Mouse (Mus musculus): ENCODE data around the gene Zfp988. TPM values are rescaled to one million over a fixed set of nuclear protein-coding genes. Genes with fewer than 3 reads are reported as not detected.
"Not testable (repeated sequence)": the region's sequence is repeated elsewhere in the genome, so short reads cannot be mapped to it uniquely, and the experiment has no call there.

Zfp988 gene
- polyA plus RNA-seq, 1 experiment from 2014 or later = 0.32 TPM

DNA sequence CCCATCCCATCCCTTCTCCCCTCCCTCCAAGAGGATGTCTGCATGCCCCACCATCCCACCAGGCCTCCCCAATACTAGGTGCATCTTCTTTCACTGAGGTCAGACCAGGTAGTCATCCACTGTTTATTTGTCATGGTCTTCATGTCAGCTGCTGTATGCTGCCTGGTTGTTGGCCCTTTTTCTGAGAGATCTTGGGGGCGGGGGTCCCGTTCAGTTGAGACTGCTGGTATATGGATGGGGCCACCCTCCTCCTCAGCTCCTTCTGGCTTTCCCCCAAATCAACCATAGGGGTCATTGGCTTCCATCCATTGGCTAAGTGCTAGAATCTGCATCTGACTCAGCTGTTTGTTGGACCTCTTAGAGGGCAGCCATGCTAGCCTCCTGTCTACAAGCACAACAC lies 64.1 kb downstream of the Zfp988 start:
- not testable (repeated sequence) for H3K4me3 ChIP-seq (ENCODE audit: low read length); H3K9me3 ChIP-seq (ENCODE audit: control insufficient read depth, low read length); H3K4me1 ChIP-seq (ENCODE audit: control insufficient read depth, insufficient read depth, low read length); H3K9ac ChIP-seq (ENCODE audit: low read depth, low read length); H3K27me3 ChIP-seq (ENCODE audit: control insufficient read depth, insufficient read depth, low read length); H3K36me3 ChIP-seq (ENCODE audit: control insufficient read depth, insufficient read depth, low read length); H3K27ac ChIP-seq (ENCODE audit: low read depth, low read length); H3K4me2 ChIP-seq (replicated peaks; ENCODE audit: low read depth, low read length)
- ATAC-seq (ENCODE audit: low FRiP score, low TSS enrichment) = peak; percentile 66
- no CpG with 5 or more reads among the region's 2 CpGs for WGBS

DNA sequence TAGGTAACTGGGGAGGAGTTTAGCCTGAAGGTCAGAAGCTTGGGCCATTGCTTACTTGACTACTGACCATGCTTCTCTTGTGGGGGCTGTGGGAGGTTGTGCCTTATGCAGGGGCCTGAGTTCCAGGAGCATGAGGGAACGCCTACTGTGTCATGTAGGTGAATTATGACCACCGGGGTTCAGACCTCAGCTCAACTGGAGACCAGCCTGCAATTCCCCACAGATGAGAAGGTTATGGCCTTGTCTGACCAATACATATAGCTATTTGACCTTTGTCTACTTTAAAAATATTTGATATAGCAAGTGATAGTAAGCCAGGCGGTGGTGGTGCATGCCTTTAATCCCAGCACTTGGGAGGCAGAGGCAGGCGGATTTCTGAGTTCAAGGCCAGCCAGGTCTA lies 77.7 kb downstream of the Zfp988 start:
- not testable (repeated sequence) for H3K27me3 ChIP-seq (ENCODE audit: control insufficient read depth, insufficient read depth, low read length); H3K9me3 ChIP-seq (ENCODE audit: control insufficient read depth, low read length); ATAC-seq (ENCODE audit: low FRiP score, low TSS enrichment); H3K36me3 ChIP-seq (ENCODE audit: control insufficient read depth, insufficient read depth, low read length); H3K4me2 ChIP-seq (replicated peaks; ENCODE audit: low read depth, low read length); H3K4me3 ChIP-seq (ENCODE audit: low read length); H3K27ac ChIP-seq (ENCODE audit: low read depth, low read length); H3K4me1 ChIP-seq (ENCODE audit: control insufficient read depth, insufficient read depth, low read length); H3K9ac ChIP-seq (ENCODE audit: low read depth, low read length)
- WGBS = 83% methylated on average over 2 of the region's 4 CpGs

Other genes starting within 250 kb of the Zfp988 start
- 11.5 and 13.3 TPM in 2 replicates for gene Zfp991, start 173.6 kb upstream of the Zfp988 start, polyA plus RNA-seq (2014; fragmentation: Nextera tagmentation; extraction: Ambion mirVana)
- 0.27 TPM in 1 of 2 replicates, not detected in the other for gene Zfp978, start 55.6 kb downstream of the Zfp988 start, polyA plus RNA-seq (2014; fragmentation: Nextera tagmentation; extraction: Ambion mirVana)
- gene Zfp982, start 186.7 kb downstream of the Zfp988 start, polyA plus RNA-seq (2014; fragmentation: Nextera tagmentation; extraction: Ambion mirVana) = 8.6 and 10.7 TPM in 2 replicates
- gene Gm16503, start 234.5 kb downstream of the Zfp988 start, polyA plus RNA-seq (2014; fragmentation: Nextera tagmentation; extraction: Ambion mirVana) = 0.50 and 0.72 TPM in 2 replicates
- gene Zfp985, start 247.6 kb downstream of the Zfp988 start, polyA plus RNA-seq (2014; fragmentation: Nextera tagmentation; extraction: Ambion mirVana) = 0.47 and 0.54 TPM in 2 replicates